Mouse (Mus musculus): Measurements from ENCODE around the gene Uap1l1.

GRCm38 (mm10) chr2:25391266-25391665 lies 25.8 kb upstream of the Uap1l1 start:
- TF ChIP-seq CTCF (IDR thresholded peaks at IDR 0.05; ENCODE audit: borderline replicate concordance, insufficient read depth, low read length) (no peak), POLR2A (IDR thresholded peaks at IDR 0.05; ENCODE audit: low read depth, low read length) (no peak)
